Mouse (Mus musculus): ENCODE results near the gene Tcf19.

GRCm38 (mm10) chr17:35503849-35504248 lies 12.8 kb downstream of the Tcf19 start:
- TF ChIP-seq POLR2A (IDR thresholded peaks at IDR 0.05; ENCODE audit: low read depth, low read length) (no peak), CTCF (IDR thresholded peaks at IDR 0.05; ENCODE audit: extremely low read depth, insufficient read length, insufficient replicate concordance, low read depth, low read length) (no peak)

All from small intestine, adult 2 months (tissue).